8 mouse cellular contexts compared by ENCODE assay signal in the genomic region with DNA sequence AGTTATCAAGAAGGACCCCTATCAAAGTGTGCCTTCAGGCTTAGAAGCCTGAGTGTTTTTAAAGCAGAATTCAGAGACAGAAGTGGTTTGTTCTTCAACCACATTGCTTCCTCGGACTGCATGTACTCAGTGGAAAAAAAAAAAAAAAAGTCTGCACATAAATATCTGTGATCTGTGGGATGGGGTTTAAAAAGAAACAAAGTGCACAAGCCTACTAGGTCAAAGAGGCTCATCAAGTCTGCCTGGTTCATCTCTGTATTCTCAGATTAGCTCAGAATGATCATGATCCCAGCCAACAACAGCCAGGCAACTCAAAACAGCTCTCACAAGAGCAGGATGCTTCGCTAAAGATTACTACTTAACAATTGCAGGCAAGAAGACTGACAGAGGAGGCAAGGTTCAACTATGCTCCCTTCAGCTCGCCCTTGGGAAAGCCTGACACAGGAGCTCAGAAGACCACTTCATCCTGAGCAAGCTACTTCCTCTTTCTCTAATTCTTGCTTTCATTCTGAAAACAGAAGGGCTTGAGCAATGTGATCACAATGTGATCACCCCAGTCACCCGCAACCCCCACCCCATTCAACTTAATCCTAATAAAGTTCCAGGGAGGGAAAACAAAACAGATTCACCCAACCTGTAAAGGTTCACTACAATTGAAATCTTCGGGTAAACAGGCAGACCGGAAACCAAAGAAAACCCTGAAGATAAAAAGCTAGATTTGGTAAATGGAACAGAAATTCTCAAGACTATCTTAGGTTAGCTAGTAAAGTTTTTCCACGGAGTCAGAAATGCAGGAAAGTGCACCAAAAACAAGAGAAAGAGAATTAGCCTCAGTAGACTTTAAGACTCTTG. TPM values are rescaled to one million over a fixed set of nuclear protein-coding genes. Genes with fewer than 3 reads are reported as not detected.
A peak's percentile ranks its signal among the peaks of the same experiment; 100 is the strongest.
DNase-seq lines count a peak whose midpoint lies in the region; ATAC-seq and TF ChIP-seq lines count a peak whose summit lies in the region.

No protein-coding gene starts in this region.

- in situ Hi-C loops in CH12.LX (cut with MboI; ENCODE audit: low pct_ligation_motif_present, low pct_unique_long_range_greater_than_20kb, low sequenced_read_pairs), result no loop called here

- ATAC-seq in granulocyte monocyte progenitor cell, adult 5-6 weeks (replicated peaks; ENCODE audit: poor library complexity, severe bottlenecking), result peak; percentile 68
- ATAC-seq in limb, embryonic 11.5 days (ENCODE audit: insufficient number of reproducible peaks, low FRiP score, low TSS enrichment, low read depth), result no peak
- ATAC-seq in midbrain, embryonic 14.5 days (ENCODE audit: low FRiP score, low TSS enrichment), result no peak

- peak overlapping the region; percentile 44 to 83 (median 52) for H3K4me3 ChIP-seq in CH12.LX (replicated peaks in 1 of 3; ENCODE audit: low read depth in 2 of 3, low read length in 2 of 3, poor library complexity in 1 of 3)
- peak overlapping the region; percentile 55 for H3K4me3 ChIP-seq in limb, embryonic 11.5 days (ENCODE audit: low read depth, low read length)
- peak overlapping the region; percentile 41 for H3K4me3 ChIP-seq in midbrain, embryonic 14.5 days (replicated peaks; ENCODE audit: low read depth, low read length)

- H3K79me2 ChIP-seq in CH12.LX (replicated peaks; ENCODE audit: control insufficient read depth, extremely low read depth, insufficient read depth, poor library complexity, severe bottlenecking), result peaks cover 21% of the 10 kb centered on the region

- DNase-seq in B cell, adult 2 months, result peak; percentile 62 to 64
- peak; percentile 84 for DNase-seq in CH12.LX (ENCODE audit: extremely low read depth)
- no peak for DNase-seq in limb, embryonic 11.5 days (ENCODE audit: low spot score)
- DNase-seq in midbrain, embryonic 14.5 days, result no peak
- DNase-seq in thymus, postnatal 25 days, result peak; percentile 35
- no peak for DNase-seq in gastrocnemius, adult 8-10 months (ENCODE audit: low spot score in 2 of 2)
- DNase-seq in cerebellum, postnatal 25 days, result no peak

- no peaks in the 10 kb centered on the region for H3K9me3 ChIP-seq in CH12.LX (replicated peaks; ENCODE audit: low read length)
- no peaks in the 10 kb centered on the region for H3K9me3 ChIP-seq in limb, embryonic 11.5 days (ENCODE audit: control insufficient read depth, low read length)
- no peaks in the 10 kb centered on the region for H3K9me3 ChIP-seq in midbrain, embryonic 14.5 days (ENCODE audit: control insufficient read depth, low read length)

- H3K36me3 ChIP-seq in CH12.LX (replicated peaks in 1 of 2; ENCODE audit: control insufficient read depth in 1 of 2, insufficient read depth in 1 of 2, low read length in 1 of 2), result peaks cover 3 to 11% of the 10 kb centered on the region in 2 experiments
- no peaks in the 10 kb centered on the region for H3K36me3 ChIP-seq in limb, embryonic 11.5 days (ENCODE audit: control insufficient read depth, insufficient read depth, low read length)
- no peaks in the 10 kb centered on the region for H3K36me3 ChIP-seq in midbrain, embryonic 14.5 days (ENCODE audit: control insufficient read depth, insufficient read depth, low read length)

- H3K27ac ChIP-seq in CH12.LX (ENCODE audit: insufficient read depth, low read depth), result peak overlapping the region; percentile 82
- no peak overlapping the region for H3K27ac ChIP-seq in limb, embryonic 11.5 days (replicated peaks; ENCODE audit: low read depth, low read length)
- H3K27ac ChIP-seq in midbrain, embryonic 14.5 days (replicated peaks; ENCODE audit: low read depth, low read length), result no peak overlapping the region

- H3K4me2 ChIP-seq in CH12.LX (ENCODE audit: insufficient read depth, low read depth, poor library complexity, severe bottlenecking), result peak overlapping the region; percentile 93
- H3K4me2 ChIP-seq in limb, embryonic 11.5 days (ENCODE audit: low read depth, severe bottlenecking), result peak overlapping the region; percentile 88
- peak overlapping the region; percentile 82 for H3K4me2 ChIP-seq in midbrain, embryonic 14.5 days (ENCODE audit: low read length)

- TF ChIP-seq RAD21 in CH12.LX (IDR thresholded peaks at IDR 0.05; ENCODE audit: low read depth, low read length), result no peak

- H3K9ac ChIP-seq in CH12.LX (ENCODE audit: insufficient read depth, low read depth), result peak overlapping the region; percentile 69
- H3K9ac ChIP-seq in limb, embryonic 11.5 days (ENCODE audit: low read length), result peak overlapping the region; percentile 65; the same call in 1 of the 2 replicates
- no peak overlapping the region; the same call in 1 of the 2 replicates for H3K9ac ChIP-seq in midbrain, embryonic 14.5 days (replicated peaks; ENCODE audit: low read length)

- TF ChIP-seq POLR2A in CH12.LX (IDR thresholded peaks at IDR 0.05; ENCODE audit: low read depth, low read length), result no peak

- dilution Hi-C loops in CH12.LX (cut with MboI; ENCODE audit: extremely low pct_ligation_motif_present, extremely low pct_unique_long_range_greater_than_20kb, low sequenced_read_pairs), result no loop called here

- no peak for TF ChIP-seq CTCF in CH12.LX (conservative IDR thresholded peaks at IDR 0.05 in 1 of 2, IDR thresholded peaks at IDR 0.05 in 1 of 2; ENCODE audit: low read depth in 2 of 2, low read length in 2 of 2)

- peaks cover 0 to 43% of the 10 kb centered on the region in 2 experiments; a peak in 2 of 4 replicates for H3K4me1 ChIP-seq in CH12.LX (ENCODE audit: control insufficient read depth in 1 of 2, insufficient read depth in 2 of 2)
- H3K4me1 ChIP-seq in limb, embryonic 11.5 days (ENCODE audit: control insufficient read depth, insufficient read depth, low read length), result no peaks in the 10 kb centered on the region
- peaks cover 8% of the 10 kb centered on the region; the same call in 1 of the 2 replicates for H3K4me1 ChIP-seq in midbrain, embryonic 14.5 days (ENCODE audit: control insufficient read depth, insufficient read depth, low read length)

- WGBS in limb, embryonic 11.5 days, result 50% methylated on average over 7 of the region's 7 CpGs
- 26% methylated on average over 7 of the region's 7 CpGs for WGBS in midbrain, embryonic 14.5 days

- H3K27me3 ChIP-seq in CH12.LX (replicated peaks), result no peaks in the 10 kb centered on the region
- H3K27me3 ChIP-seq in limb, embryonic 11.5 days (ENCODE audit: control insufficient read depth, insufficient read depth, low read length), result no peaks in the 10 kb centered on the region
- H3K27me3 ChIP-seq in midbrain, embryonic 14.5 days (ENCODE audit: control insufficient read depth, insufficient read depth, low read length), result no peaks in the 10 kb centered on the region

- peak; percentile 28 for TF ChIP-seq EP300 in CH12.LX (IDR thresholded peaks at IDR 0.05; ENCODE audit: low read length)

TF ChIP-seq in CH12.LX, 34 proteins besides CTCF, POLR2A, EP300 and RAD21:
- TF ChIP-seq ZNF384 (IDR thresholded peaks at IDR 0.05; ENCODE audit: low read depth, low read length) (peak; percentile 93), NELFE (IDR thresholded peaks at IDR 0.05; ENCODE audit: low read depth, low read length) (no peak), USF1 (IDR thresholded peaks at IDR 0.05; ENCODE audit: low read depth, low read length) (no peak), TBP (conservative IDR thresholded peaks at IDR 0.05; ENCODE audit: low read depth, low read length) (peak; percentile 47; the same call in 1 of the 2 replicates), ETS1 (conservative IDR thresholded peaks at IDR 0.05; ENCODE audit: low read depth, low read length) (no peak), NRF1 (IDR thresholded peaks at IDR 0.05; ENCODE audit: low read depth, low read length) (no peak), MYC (IDR thresholded peaks at IDR 0.05; ENCODE audit: low read depth, low read length) (peak; percentile 45; the same call in 1 of the 2 replicates)

RNA-seq across cellular contexts. Expression of gene Ctsc, which starts 0.7 kb away (rescaled TPM):
- total RNA-seq in CH12.LX (2012; rRNA removed), result 84.8 and 119 TPM in 2 replicates
- total RNA-seq in CH12.LX (2014; rRNA removed), result 261 and 286 TPM in 2 replicates
- 191 and 207 TPM in 2 replicates for polyA plus RNA-seq in CH12.LX (2012; ENCODE audit: insufficient read length, low read depth)
- total RNA-seq in granulocyte monocyte progenitor cell, adult 5-6 weeks (2014; fragmentation: Nextera tagmentation), result 64.1 and 67.9 TPM in 2 replicates
- 98.4 and 99.9 TPM in 2 replicates for total RNA-seq in granulocyte monocyte progenitor cell, adult 5-6 weeks (2017)
- polyA plus RNA-seq in limb, embryonic 11.5 days (2014; fragmentation: Nextera tagmentation; extraction: Ambion mirVana), result 31.5 and 32.3 TPM in 2 replicates
- polyA plus RNA-seq in midbrain, embryonic 14.5 days (2014; fragmentation: Nextera tagmentation; extraction: Ambion mirVana), result 5.5 and 18.8 TPM in 2 replicates
- 10 to 100 TPM; 33.2 to 41.7 (median 36.7) TPM for total RNA-seq in gastrocnemius, adult 8-10 months (2022)

Comparison
In these comparisons a context has a peak if more than half of its experiments do, and no peak if none do; other contexts are left out.
1. DNase-seq: peak in B cell, adult 2 months (2 of 2), CH12.LX (single experiment) and thymus, postnatal 25 days (single experiment); none in limb, embryonic 11.5 days (single experiment), midbrain, embryonic 14.5 days (single experiment), gastrocnemius, adult 8-10 months (0 of 2) and cerebellum, postnatal 25 days (0 of 2).
2. Peak in every context shown above with its lines, with median percentiles within 50 percentile points of each other: H3K4me2 ChIP-seq and H3K4me3 ChIP-seq.